Mouse (Mus musculus): ENCODE measurements around the gene Nup188.
A peak's percentile ranks its signal among the peaks of the same experiment; 100 is the strongest.

Nup188 gene

GRCm38 (mm10) chr2:30351149-30351548, 65.0 kb downstream of the Nup188 start:
- no peak for DNase-seq (ENCODE audit: low spot score)

DNA sequence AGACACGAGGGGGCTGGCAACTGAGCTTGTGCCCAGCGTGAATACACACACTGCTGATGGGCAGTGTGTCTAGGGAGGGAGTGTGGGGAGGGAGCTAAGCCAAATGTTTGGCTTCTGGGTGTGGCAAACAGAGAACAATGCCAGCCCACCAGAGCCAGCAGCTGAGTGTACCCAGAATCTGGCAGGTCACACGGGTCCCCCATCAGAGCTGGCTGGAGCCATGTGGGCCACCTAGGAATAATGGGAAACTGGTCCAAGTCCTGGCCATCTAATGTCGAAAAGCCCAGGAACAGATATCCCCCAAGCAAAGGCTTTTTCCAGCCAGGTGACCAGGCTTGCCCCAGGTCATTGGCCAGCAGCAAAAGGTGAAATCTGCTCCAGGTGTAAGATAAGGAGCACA, 69.7 kb downstream of the Nup188 start:
- no peak for DNase-seq (ENCODE audit: low spot score)

GRCm38 (mm10) chr2:30356266-30356665, 70.1 kb downstream of the Nup188 start:
- no peak for DNase-seq (ENCODE audit: low spot score)

DNA sequence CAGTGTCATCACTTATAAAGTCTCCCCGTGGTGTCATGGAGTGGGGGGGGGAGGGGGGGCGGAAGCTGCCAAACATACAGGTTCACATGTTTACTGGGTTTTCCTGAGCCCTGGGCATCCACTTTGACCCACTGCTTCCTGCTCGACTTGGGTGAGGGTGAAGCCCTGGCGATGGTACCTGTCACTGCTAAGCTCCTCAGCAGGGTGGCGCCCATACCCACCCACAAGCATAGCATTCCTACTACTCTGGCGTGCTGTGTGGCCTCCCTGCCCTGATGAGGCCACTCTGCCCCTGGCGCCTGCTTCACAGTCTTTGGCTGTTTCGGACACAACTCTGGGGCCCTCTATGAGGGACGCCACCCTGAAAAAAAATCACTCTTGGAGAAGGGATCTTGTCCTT, 70.7 kb downstream of the Nup188 start:
- DNase-seq (ENCODE audit: low spot score) = no peak

DNA sequence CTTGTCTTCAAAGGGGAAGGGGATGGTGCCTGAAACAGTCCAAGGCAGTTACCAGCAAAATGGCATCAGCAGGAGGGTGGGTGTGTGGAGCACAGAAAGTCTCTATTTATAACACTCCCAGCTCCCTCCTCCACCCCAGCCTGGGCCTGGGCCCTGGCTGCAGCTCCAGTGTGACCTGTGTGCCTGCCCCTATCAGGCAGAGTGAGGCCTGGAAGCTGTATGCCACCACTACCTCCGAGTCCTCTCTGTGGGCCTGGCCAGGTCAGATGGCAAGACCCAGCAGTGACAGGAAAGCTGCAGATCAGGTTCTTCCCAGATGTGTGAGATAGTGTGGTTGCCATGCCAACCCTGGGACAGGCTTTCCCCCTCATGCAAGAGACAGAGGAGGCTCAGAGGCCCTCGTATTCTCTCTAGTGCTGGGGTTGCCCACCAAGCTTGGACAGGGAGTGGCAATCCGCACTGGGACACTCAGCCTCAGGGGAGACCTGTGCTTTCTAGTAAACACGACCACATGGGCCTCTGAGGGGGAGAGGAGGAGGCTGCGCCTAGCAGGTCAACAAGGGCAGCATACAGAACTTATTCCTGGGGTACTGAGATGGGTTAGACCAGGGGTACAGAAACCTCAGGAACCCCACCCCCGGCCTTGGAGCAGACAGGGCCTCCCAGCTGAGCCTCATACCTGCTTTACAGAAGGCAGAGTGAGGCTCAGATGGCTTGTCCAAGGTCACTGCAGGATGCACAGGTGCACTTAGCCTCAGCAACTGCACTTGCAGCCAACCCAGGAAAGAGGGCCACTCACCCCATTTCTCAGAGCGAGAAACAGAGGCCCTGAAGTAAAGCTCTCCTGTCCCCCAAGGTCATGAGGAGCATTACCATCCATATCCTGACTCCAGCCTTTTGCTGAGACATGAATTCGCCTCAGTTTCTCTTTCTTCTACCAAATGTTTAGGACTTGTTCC, 71.6 kb downstream of the Nup188 start:
- no peak for DNase-seq (ENCODE audit: low spot score)

- peak; percentile 75 for DNase-seq (ENCODE audit: low spot score)
Measured at GRCm38 (mm10) chr2:30358533-30359531, 72.6 kb downstream of the Nup188 start, which contains the start of gene Sh3glb2. Gene Sh3glb2 (minus strand): TSS chr2:30359337.

- no peak for DNase-seq (ENCODE audit: low spot score)
Measured at GRCm38 (mm10) chr2:30360626-30361025, 74.4 kb downstream of the Nup188 start.

DNA sequence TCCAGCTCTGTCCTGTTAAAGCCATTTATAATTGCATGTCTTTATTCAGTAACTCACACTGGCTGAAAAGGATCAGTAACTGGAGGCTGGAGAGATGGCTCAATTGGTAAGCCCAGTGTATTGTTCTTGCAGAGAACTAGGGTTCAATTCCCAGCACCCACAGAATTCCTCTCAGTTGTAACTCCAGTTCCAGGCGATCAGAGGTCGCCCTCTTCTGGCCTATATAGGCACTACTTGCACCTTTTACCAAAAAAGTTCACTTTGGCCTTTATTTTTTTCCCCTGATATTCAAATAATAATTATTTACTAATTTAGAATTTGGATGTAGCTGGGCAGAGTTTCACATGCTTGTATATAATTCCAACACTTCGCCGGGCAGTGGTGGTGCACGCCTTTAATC, 76.7 kb downstream of the Nup188 start:
- DNase-seq (ENCODE audit: low spot score) = no peak

- DNase-seq (ENCODE audit: low spot score) = peak; percentile 100
Measured at GRCm38 (mm10) chr2:30363773-30364650, 77.8 kb downstream of the Nup188 start, which contains the start of gene Miga2. Gene Miga2 (plus strand): TSS chr2:30364233.

GRCm38 (mm10) chr2:30365281-30366069, 79.3 kb downstream of the Nup188 start:
- no peak for DNase-seq (ENCODE audit: low spot score)

DNA sequence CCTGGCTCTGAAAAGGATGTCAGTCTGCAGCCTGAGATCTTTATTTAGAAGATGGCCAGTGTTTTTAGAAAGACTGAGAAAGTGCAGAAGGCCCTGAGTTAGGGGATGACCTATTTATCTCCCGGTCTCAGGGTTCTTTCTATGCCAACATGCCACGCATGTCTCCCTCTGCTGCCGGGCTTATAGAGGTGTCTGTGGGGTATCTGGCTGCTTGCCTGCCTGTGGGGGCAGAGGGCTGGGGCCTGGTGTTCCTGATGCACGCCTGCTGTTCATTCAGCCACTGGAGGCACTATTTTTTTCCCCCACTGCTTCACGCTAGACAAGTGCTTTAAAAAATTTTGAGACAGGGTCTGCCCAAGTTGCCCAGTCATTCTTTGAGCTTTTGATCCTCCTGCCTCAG, 80.0 kb downstream of the Nup188 start:
- no peak for DNase-seq (ENCODE audit: low spot score)

DNA sequence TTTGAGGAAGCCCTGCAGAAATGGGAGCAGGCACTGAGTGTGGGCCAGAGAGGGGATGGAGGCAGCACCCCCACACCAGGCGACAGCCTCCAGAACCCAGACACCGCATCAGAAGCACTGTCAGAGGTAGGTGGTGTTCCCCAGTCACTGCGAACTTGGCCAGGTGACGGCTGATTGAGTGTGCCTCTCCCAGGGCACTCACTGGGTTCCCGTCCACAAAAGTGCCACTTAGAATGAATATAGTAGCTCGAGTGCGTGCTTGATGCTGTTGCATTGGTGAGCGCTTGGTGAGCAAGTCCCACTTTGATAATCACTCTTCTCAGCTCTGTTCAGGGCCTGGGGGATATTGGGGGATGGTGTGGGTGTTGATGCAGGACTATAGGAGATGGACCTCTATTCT, 85.3 kb downstream of the Nup188 start:
- DNase-seq (ENCODE audit: low spot score) = peak; percentile 78

DNA sequence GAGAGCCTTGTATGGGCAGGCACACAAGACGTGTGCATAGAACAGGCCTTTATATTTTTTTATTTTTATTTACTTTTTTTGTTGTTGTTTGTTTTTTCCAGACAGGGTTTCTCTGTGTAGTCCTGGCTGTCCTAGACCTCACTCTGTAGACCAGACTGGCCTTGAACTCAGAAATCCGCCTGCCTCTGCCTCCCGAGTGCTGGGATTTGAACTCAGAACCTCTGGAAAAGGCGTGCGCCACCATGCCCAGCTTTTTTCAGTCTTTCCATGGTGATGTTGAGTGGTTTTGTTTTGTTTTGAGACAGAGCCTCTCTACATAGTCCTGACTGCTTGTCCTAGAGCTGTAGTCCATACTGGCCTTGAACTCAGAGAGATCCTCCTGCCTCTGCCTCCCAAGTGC, 86.5 kb downstream of the Nup188 start:
- DNase-seq (ENCODE audit: low spot score) = no peak

GRCm38 (mm10) chr2:30375893-30376292, 89.7 kb downstream of the Nup188 start:
- DNase-seq (ENCODE audit: low spot score) = no peak

DNA sequence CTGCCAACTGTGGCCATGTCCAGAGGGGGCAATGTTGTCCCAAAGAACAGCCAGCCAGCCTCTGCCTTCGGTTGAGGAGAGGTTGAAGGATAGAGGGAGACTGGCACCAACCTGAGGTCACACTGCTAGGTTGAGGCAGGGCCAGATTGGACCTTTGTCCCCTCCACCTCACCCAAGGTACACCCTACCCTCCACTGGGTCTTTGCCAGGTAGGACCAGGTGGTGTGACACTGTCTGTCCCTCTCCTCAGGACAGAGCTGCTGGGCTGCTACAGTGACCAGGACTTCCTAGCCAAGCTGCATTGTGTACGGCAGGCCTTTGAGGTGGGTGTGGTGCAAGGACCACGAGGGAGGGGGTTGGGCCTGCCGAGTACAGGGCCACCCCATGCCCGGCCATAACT, 91.5 kb downstream of the Nup188 start:
- DNase-seq (ENCODE audit: low spot score) = no peak

GRCm38 (mm10) chr2:30379307-30379706, 93.1 kb downstream of the Nup188 start:
- no peak for DNase-seq (ENCODE audit: low spot score)

GRCm38 (mm10) chr2:30380564-30381376, 94.6 kb downstream of the Nup188 start:
- no peak for DNase-seq (ENCODE audit: low spot score)

DNA sequence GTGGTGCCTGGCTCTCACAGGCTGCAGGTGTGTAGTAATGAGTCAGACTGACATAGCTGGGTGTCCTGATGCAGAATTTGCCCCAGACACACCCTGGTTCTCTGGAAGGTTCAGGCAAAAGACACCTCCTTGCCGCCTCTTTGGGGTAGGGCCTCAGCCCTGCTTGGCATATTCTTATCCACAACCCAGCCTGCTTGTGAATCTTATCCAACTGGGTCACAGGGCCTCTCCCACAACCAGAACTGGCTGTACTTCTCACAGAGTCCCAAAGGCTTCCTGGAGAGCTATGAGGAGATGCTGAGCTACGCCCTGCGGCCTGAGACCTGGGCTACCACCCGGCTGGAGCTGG, 95.2 kb downstream of the Nup188 start:
- DNase-seq (ENCODE audit: low spot score) = no peak

GRCm38 (mm10) chr2:30384814-30385213, 98.6 kb downstream of the Nup188 start:
- DNase-seq (ENCODE audit: low spot score) = no peak

DNA sequence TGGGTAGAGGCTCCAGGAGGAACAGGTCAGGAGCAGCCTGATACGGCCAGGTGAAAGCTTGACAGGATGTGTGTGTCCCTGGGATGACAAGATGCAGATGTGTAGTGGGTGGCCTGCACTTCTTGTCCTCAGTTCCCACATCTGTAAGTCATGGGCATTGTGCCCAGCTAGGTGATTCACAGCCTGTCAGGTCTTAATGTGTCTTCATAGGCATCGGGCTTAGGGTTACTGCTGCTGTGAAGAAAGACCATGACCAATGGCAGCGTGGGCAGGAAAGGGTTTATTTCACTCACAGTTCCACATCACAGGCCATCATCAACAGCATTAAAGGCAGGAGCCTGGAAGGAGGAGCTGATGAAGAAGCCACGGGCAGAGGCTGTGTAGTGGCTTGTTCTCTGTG, 99.4 kb downstream of the Nup188 start:
- DNase-seq (ENCODE audit: low spot score) = no peak
